Mouse (Mus musculus) MEL (cell line): ENCODE data around the gene Fgfr2.

Experiments used
- CTCF ChIP-seq, 3 experiments: IDR thresholded peaks in 2 of 3; conservative IDR thresholded peaks in 1 of 3; 2 replicates each; pipeline ENCODE4 v1.5.1; 2011 to 2012; ENCODE audit warnings: low read length in 3 of 3, low read depth in 2 of 3, mild to moderate bottlenecking in 2 of 3, improper control_type of control experiment in 1 of 3, inconsistent platforms in 1 of 3, mixed read lengths in 1 of 3, moderate library complexity in 1 of 3; ENCODE audit not compliant: control insufficient read depth in 1 of 3, insufficient read depth in 1 of 3, poor library complexity in 1 of 3, severe bottlenecking in 1 of 3
- E2F4 ChIP-seq: IDR thresholded peaks from 2 replicates; pipeline ENCODE4 v1.6.1; 2011; ENCODE audit warnings: low read depth, low read length, improper control_type of control experiment, borderline replicate concordance
- EP300 ChIP-seq, 2 experiments: IDR thresholded peaks; 2 replicates each; pipeline ENCODE4 v1.6.1; 2011; ENCODE audit warnings: improper control_type of control experiment in 2 of 2, low read length in 2 of 2, low read depth in 1 of 2, mild to moderate bottlenecking in 1 of 2
- ETS1 ChIP-seq: IDR thresholded peaks from 2 replicates; pipeline ENCODE4 v1.6.1; 2012; ENCODE audit warnings: low read depth, mild to moderate bottlenecking, inconsistent platforms, low read length, improper control_type of control experiment, moderate library complexity
- GABPA ChIP-seq: IDR thresholded peaks from 2 replicates; pipeline ENCODE4 v1.6.1; 2012; ENCODE audit warnings: low read depth, mild to moderate bottlenecking, inconsistent platforms, low read length, improper control_type of control experiment, moderate library complexity
- MAZ ChIP-seq: IDR thresholded peaks from 2 replicates; pipeline ENCODE4 v1.6.1; 2012; ENCODE audit warnings: low read depth, mild to moderate bottlenecking, inconsistent platforms, low read length, improper control_type of control experiment
- MYB ChIP-seq: IDR thresholded peaks from 2 replicates; pipeline ENCODE4 v1.6.1; 2011; ENCODE audit warnings: mild to moderate bottlenecking, low read depth, low read length, improper control_type of control experiment
- NRF1 ChIP-seq: IDR thresholded peaks from 2 replicates; pipeline ENCODE4 v1.6.1; 2014; ENCODE audit warnings: low read depth, mild to moderate bottlenecking, inconsistent platforms, low read length, improper control_type of control experiment, moderate library complexity; ENCODE audit not compliant: poor library complexity, insufficient read depth, severe bottlenecking
- POLR2AphosphoS2 ChIP-seq: IDR thresholded peaks from 2 replicates; pipeline ENCODE4 v1.6.1; 2011; ENCODE audit warnings: low read length, improper control_type of control experiment
- POLR2AphosphoS5 ChIP-seq: IDR thresholded peaks from 2 replicates; pipeline ENCODE4 v1.6.1; 2012; ENCODE audit warnings: low read depth, borderline replicate concordance, mild to moderate bottlenecking, inconsistent platforms, low read length, moderate library complexity, mixed read lengths
- SIN3A ChIP-seq: IDR thresholded peaks from 2 replicates; pipeline ENCODE4 v1.6.1; 2012; ENCODE audit warnings: low read length, improper control_type of control experiment, inconsistent platforms
- SMC3 ChIP-seq: IDR thresholded peaks from 2 replicates; pipeline ENCODE4 v1.6.1; 2011; ENCODE audit warnings: low read depth, low read length, improper control_type of control experiment
- TAL1 ChIP-seq: IDR thresholded peaks from 2 replicates; pipeline ENCODE4 v1.6.1; 2012; ENCODE audit warnings: mild to moderate bottlenecking, inconsistent platforms, low read length, moderate library complexity, mixed read lengths
- ZNF384 ChIP-seq: IDR thresholded peaks from 2 replicates; pipeline ENCODE4 v1.6.1; 2012; ENCODE audit warnings: low read depth, mild to moderate bottlenecking, inconsistent platforms, low read length, improper control_type of control experiment

- TF ChIP-seq CTCF (IDR thresholded peaks at IDR 0.05 in 2 of 3, conservative IDR thresholded peaks at IDR 0.05 in 1 of 3; ENCODE audit: control insufficient read depth in 1 of 3, insufficient read depth in 1 of 3, low read depth in 2 of 3, low read length in 3 of 3, poor library complexity in 1 of 3, severe bottlenecking in 1 of 3): no peak
- TF ChIP-seq EP300 (IDR thresholded peaks at IDR 0.05; ENCODE audit: low read depth in 1 of 2, low read length in 2 of 2): no peak
- no peak for TF ChIP-seq ZNF384
- no peak for TF ChIP-seq SIN3A
- no peak for TF ChIP-seq MAZ
- no peak for TF ChIP-seq SMC3
- no peak for TF ChIP-seq MYB
- TF ChIP-seq POLR2AphosphoS5: no peak
- no peak for TF ChIP-seq ETS1
- no peak for TF ChIP-seq TAL1
- TF ChIP-seq E2F4: no peak
- TF ChIP-seq NRF1: no peak
- no peak for TF ChIP-seq POLR2AphosphoS2
- no peak for TF ChIP-seq GABPA
These were observed 131.8 kb downstream of the Fgfr2 start for GRCm38 (mm10) chr7:132991240-132991900.
